Mouse (Mus musculus) neural tube, embryonic 14.5 days (tissue): ENCODE data around the gene Tex10. TPM values are rescaled to one million over a fixed set of nuclear protein-coding genes. Genes with fewer than 3 reads are reported as not detected.

Experiments used
- ATAC-seq: fragments of 200-750 bp; cut with Nextera tagmentation; 2 replicates; pipeline ENCODE4 v1.8.0; 2017; ENCODE audit warnings: low read depth, mild to moderate bottlenecking, moderate TSS enrichment, moderate library complexity
- H3K27ac ChIP-seq: fragments of 300-500 bp; sonication (generic); 2 replicates; pipeline ENCODE4 v1.5.1; 2014; ENCODE audit warnings: low read depth, mild to moderate bottlenecking, control low read depth, low read length, moderate library complexity, mixed read lengths
- H3K27me3 ChIP-seq: fragments of 300-500 bp; sonication (generic); 2 replicates; pipeline ENCODE4 v1.6.1; 2014; ENCODE audit warnings: low read length; ENCODE audit not compliant: control insufficient read depth, insufficient read depth
- H3K36me3 ChIP-seq: fragments of 300-500 bp; sonication (generic); 2 replicates; pipeline ENCODE4 v1.6.1; 2014; ENCODE audit warnings: low read length, mixed read lengths; ENCODE audit not compliant: control insufficient read depth, insufficient read depth
- H3K4me1 ChIP-seq: fragments of 300-500 bp; sonication (generic); 2 replicates; pipeline ENCODE4 v1.6.1; 2014; ENCODE audit warnings: low read length; ENCODE audit not compliant: control insufficient read depth, insufficient read depth
- H3K4me2 ChIP-seq: fragments of 300-500 bp; sonication (generic); 2 replicates; pipeline ENCODE4 v1.6.1; 2014; ENCODE audit warnings: mild to moderate bottlenecking, low read depth, low read length, control low read depth
- H3K4me3 ChIP-seq: fragments of 300-500 bp; sonication (generic); 2 replicates; pipeline ENCODE4 v1.5.1; 2014; ENCODE audit warnings: low read depth, low read length, control low read depth, mixed read lengths
- H3K9ac ChIP-seq: fragments of 300-500 bp; sonication (generic); replicated peaks from 2 replicates; pipeline ENCODE4 v1.6.1; 2014; ENCODE audit warnings: low read depth, mild to moderate bottlenecking, control low read depth, low read length, mixed read lengths
- H3K9me3 ChIP-seq: fragments of 300-500 bp; sonication (generic); 2 replicates; pipeline ENCODE4 v1.6.1; 2016; ENCODE audit warnings: low read length; ENCODE audit not compliant: control insufficient read depth
- WGBS: fragments of 180-500 bp; shearing (Covaris S2); extraction: QIAGEN DNeasy Blood & Tissue Kit; methylation state at CpG from one replicate; pipeline ENCODE4 v1.1.7; 2014; 5-methylcytosine and 5-hydroxymethylcytosine counted together
- polyA plus RNA-seq: library from polyadenylated mRNA; unstranded; fragments of >200 nt; fragmentation: Nextera tagmentation; extraction: Ambion mirVana; gene quantifications from 2 replicates; pipeline ENCODE4 v1.2.1, GENCODE M21; 2014

The Tex10 gene
- polyA plus RNA-seq, 1 experiment from 2014 or later: 45.7 TPM

- Histone ChIP-seq H3K27ac (no peak overlapping the region), H3K4me2 (peak overlapping the region; percentile 6; the same call in 1 of the 2 replicates), H3K4me1 (peaks cover 15% of the 10 kb centered on the region), H3K4me3 (no peak overlapping the region), H3K9me3 (no peaks in the 10 kb centered on the region), H3K36me3 (0 out of 2 replicates have a peak, but pooled peaks cover 10% of the 10 kb centered on the region), H3K27me3 (no peaks in the 10 kb centered on the region), H3K9ac (no peak overlapping the region)
- WGBS: 59% methylated on average over 1 of the region's 1 CpGs
- no peak for ATAC-seq
These were observed 2.3 kb downstream of the Tex10 start for GRCm38 (mm10) chr4:48470977-48471376.

DNA sequence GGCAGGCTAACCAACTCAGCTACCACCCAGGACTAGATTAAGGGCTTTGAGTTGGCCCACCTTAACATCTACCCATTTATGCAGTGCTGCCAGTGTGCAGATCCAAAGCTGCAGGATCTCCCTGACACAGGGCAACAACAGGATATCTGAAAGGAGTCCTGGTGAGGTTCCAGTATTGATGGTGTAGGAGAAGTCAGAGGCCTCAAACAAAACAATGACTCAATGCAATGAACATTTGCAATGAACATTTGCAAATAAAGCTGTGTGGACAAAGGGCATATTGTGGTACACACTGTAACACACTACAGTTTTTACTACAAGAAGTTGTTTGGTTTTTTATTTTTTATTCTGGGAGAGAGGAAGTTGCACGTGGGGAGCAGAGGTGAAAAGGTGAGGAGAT, 12.2 kb downstream of the Tex10 start:
- Histone ChIP-seq H3K36me3 (peaks cover 13% of the 10 kb centered on the region), H3K9me3 (no peaks in the 10 kb centered on the region), H3K9ac (no peak overlapping the region), H3K4me1 (no peaks in the 10 kb centered on the region), H3K27ac (no peak overlapping the region), H3K27me3 (no peaks in the 10 kb centered on the region), H3K4me3 (no peak overlapping the region), H3K4me2 (no peak overlapping the region)
- no peak for ATAC-seq
- 81% methylated on average over 1 of the region's 1 CpGs for WGBS

GRCm38 (mm10) chr4:48458436-48458835, 14.8 kb downstream of the Tex10 start:
- no peak for ATAC-seq
- Histone ChIP-seq H3K27ac (no peak overlapping the region), H3K9me3 (no peaks in the 10 kb centered on the region), H3K4me2 (no peak overlapping the region), H3K27me3 (no peaks in the 10 kb centered on the region), H3K4me1 (no peaks in the 10 kb centered on the region), H3K36me3 (peaks cover 20% of the 10 kb centered on the region), H3K9ac (no peak overlapping the region), H3K4me3 (no peak overlapping the region)
- 98% methylated on average over 6 of the region's 6 CpGs for WGBS

DNA sequence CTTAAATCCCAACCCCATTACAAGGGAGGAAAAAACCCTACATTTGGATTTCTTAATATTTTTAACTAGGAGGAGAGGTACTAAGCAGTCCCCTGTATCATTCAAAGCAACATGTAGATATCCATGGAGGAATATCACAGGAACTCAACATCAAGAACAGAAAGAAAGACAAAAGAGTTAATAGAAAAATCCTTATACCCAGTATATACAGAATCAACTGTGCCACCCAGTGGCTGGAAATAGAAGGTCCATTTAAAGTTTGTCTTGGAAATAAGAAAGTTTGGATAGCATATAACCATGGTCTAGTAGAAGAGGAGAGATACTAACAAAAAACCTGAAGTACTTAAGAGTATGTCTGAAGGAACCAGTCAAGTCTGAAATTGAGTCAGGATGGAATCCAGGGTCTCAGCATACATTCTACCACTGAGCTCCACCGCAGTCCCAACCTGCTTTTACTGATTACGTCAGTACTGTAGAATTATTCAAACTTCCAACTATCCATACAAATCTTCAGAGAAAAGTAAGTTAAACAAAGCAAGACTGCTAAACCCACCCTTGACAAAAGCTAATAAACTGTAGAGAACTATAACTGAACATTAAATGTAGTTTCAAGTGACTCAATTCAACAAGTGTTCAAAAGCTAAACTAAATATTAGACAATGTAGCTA, 19.0 kb downstream of the Tex10 start:
- Histone ChIP-seq H3K36me3 (peaks cover 38% of the 10 kb centered on the region), H3K9me3 (no peaks in the 10 kb centered on the region), H3K4me1 (no peaks in the 10 kb centered on the region), H3K27me3 (no peaks in the 10 kb centered on the region), H3K4me3 (no peak overlapping the region), H3K9ac (no peak overlapping the region), H3K27ac (no peak overlapping the region), H3K4me2 (no peak overlapping the region)
- WGBS: 100% methylated on average over 2 of the region's 2 CpGs
- ATAC-seq: no peak; the same call in 1 of the 2 replicates

GRCm38 (mm10) chr4:48428054-48428453, 45.2 kb downstream of the Tex10 start:
- H3K27ac ChIP-seq: no peak overlapping the region
- no peak for ATAC-seq
- no peaks in the 10 kb centered on the region for H3K9me3 ChIP-seq
- no peak overlapping the region for H3K4me3 ChIP-seq
- H3K36me3 ChIP-seq: peaks cover 18% of the 10 kb centered on the region
- H3K4me1 ChIP-seq: no peaks in the 10 kb centered on the region
- no peaks in the 10 kb centered on the region for H3K27me3 ChIP-seq
- 82% methylated on average over 2 of the region's 2 CpGs for WGBS
- H3K4me2 ChIP-seq: no peak overlapping the region
- H3K9ac ChIP-seq: no peak overlapping the region

DNA sequence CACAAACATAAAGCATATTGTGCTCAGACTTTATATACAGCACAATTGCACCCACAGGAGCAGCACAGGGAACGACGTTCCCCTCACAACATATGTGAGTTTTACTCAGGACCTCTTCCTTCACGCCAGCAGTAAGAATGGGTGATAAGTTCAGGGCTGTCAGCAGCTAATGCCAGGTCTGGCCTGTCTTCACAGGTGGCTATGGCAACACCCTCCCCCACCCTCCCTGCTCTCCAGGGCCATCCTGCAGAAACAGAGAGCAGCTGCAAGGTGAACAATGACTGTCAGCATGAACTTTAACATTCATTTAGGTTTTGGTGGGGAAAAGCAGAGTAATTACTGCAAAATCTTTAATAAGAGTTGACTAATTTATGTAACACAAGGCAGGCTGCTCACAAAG, 45.8 kb downstream of the Tex10 start:
- no peak overlapping the region for H3K4me3 ChIP-seq
- no peak overlapping the region for H3K4me2 ChIP-seq
- no peaks in the 10 kb centered on the region for H3K27me3 ChIP-seq
- H3K36me3 ChIP-seq: peaks cover 18% of the 10 kb centered on the region
- H3K27ac ChIP-seq: no peak overlapping the region
- H3K9ac ChIP-seq: no peak overlapping the region
- H3K4me1 ChIP-seq: no peaks in the 10 kb centered on the region
- WGBS: 46% methylated on average over 3 of the region's 3 CpGs
- H3K9me3 ChIP-seq: no peaks in the 10 kb centered on the region
- ATAC-seq: peak; percentile 51; the same call in 1 of the 2 replicates

- no peak for ATAC-seq
- no peak overlapping the region for H3K9ac ChIP-seq
- WGBS: 59% methylated on average over 2 of the region's 2 CpGs
- H3K4me1 ChIP-seq: no peaks in the 10 kb centered on the region
- H3K27ac ChIP-seq: no peak overlapping the region
- no peaks in the 10 kb centered on the region for H3K27me3 ChIP-seq
- no peak overlapping the region for H3K4me3 ChIP-seq
- H3K4me2 ChIP-seq: no peak overlapping the region
- no peaks in the 10 kb centered on the region for H3K9me3 ChIP-seq
- no peaks in the 10 kb centered on the region for H3K36me3 ChIP-seq
These were observed 49.5 kb downstream of the Tex10 start for GRCm38 (mm10) chr4:48423738-48424137.

DNA sequence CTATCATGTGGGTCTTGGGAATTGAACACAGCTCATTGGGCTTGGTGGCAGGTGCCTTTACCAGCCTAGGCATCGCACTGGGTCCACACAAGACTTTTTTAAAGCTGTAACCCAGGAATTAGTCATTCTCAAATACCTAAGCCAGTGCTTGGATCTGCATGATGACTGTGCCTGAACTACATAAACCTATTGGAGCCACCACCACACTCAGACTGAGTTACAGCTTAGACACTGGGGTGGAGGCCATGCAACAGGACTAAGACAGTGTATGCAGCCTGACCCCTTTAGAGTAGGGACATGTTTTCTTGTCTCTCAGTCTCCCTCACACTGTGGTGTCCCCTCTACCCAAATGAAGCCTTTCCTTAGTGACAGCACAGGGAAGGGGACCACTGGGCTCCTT, 50.6 kb downstream of the Tex10 start:
- no peaks in the 10 kb centered on the region for H3K36me3 ChIP-seq
- no peak overlapping the region for H3K4me3 ChIP-seq
- no peak overlapping the region for H3K27ac ChIP-seq
- no peak overlapping the region for H3K4me2 ChIP-seq
- no peaks in the 10 kb centered on the region for H3K4me1 ChIP-seq
- no peak for ATAC-seq
- no peaks in the 10 kb centered on the region for H3K27me3 ChIP-seq
- no peak overlapping the region for H3K9ac ChIP-seq
- WGBS: 94% methylated on average over 1 of the region's 1 CpGs
- no peaks in the 10 kb centered on the region for H3K9me3 ChIP-seq

DNA sequence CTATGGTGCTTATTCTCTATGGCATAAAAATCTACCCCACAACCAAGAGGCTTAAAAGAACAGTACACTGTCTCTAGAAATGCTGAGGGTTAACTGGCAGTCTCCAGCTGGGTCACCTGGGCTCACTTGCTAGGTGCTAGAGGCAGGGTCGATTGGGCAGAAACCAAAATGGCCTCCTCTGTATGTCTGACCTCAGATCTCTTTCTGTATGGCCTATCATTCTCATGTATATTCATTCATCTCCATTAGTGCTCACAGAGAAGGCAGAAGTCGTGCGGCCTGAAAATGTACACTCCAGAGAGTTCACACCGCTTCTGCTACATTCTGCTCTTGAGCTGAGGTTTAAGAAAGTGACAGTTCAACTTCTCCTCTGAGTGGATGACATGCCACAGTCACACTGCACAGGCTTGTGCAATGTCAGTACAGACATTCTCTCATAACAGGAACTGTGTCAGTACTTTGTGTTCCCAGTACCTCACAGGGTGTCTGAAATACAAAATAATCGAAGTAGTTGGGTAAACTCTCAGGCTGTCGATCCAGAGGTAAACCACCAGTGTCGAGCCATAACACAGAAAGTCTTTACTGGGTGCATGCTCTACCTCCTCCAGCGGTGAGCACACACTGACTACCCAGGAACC, 54.3 kb downstream of the Tex10 start:
- 91% methylated on average over 8 of the region's 8 CpGs for WGBS

More for the DNA sequence above, 54.3 kb downstream of the Tex10 start:
- Histone ChIP-seq H3K36me3 (no peaks in the 10 kb centered on the region), H3K4me1 (no peaks in the 10 kb centered on the region), H3K4me3 (no peak overlapping the region), H3K27me3 (no peaks in the 10 kb centered on the region), H3K27ac (no peak overlapping the region), H3K4me2 (no peak overlapping the region), H3K9me3 (no peaks in the 10 kb centered on the region), H3K9ac (no peak overlapping the region)
- no peak for ATAC-seq
